Mouse (Mus musculus): ENCODE measurements at regions not wholly inside any gene's neighbourhood (a gene's known extent, or its start where the extent isn't known, plus 50 kb on each side); places are given as distances from the start of the nearest gene placed in this dataset.

DNA sequence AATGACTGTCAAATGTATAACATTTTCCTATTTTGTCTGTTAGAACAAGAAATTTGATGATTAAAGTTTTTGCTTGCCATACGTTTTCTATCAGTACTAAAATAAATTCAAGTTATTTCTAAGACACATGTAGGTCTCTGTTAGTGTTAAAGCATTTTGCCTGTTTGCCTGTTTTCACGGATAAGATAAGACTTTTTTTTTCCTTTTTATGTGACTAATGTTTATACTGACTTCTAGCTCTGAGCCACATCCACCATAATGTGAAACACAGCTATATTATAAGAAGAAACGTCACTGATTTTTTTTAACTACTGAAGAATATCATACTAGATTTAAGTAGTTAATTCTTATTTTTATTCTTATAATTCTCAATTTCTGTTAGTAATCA is 1012.6 kb downstream of the Cdh8 start:
- DNase-seq, result no peak

DNA sequence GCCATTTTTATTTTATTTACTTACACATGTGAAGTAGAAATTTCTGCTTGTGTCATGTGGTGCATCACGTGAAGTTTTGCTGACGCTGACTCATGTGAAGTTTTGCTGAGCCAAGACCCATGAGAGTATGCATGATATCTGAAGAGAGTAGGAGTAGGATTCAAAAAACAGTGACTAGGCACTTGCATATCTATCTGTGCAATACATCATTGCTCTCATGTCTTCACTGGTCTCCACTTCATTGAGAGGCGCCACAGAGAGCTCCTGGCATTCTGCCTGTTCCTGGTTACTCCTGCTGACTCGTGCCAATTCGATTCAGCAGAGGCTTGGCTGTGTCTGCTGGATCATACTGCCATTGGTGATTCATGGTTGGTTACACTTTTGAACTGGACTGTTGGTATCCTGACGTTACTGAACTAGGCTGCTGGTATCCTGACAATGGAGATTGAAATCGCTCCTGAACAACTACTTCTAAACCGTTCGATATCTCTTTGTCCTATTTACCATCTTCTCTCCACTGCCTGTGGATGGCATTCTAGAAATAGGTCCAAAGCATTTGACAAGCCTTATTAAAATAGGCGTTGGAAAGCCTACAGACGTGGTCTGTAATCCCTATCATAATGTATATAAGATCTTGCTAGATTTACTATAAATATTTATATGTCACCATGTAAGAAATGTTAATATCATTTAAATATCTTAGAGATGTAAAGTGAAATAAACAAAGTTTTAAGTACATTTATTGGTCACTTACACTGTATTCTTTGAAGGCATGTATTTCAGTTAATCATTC is 1013.2 kb downstream of the Cdh8 start:
- no peak for DNase-seq

DNA sequence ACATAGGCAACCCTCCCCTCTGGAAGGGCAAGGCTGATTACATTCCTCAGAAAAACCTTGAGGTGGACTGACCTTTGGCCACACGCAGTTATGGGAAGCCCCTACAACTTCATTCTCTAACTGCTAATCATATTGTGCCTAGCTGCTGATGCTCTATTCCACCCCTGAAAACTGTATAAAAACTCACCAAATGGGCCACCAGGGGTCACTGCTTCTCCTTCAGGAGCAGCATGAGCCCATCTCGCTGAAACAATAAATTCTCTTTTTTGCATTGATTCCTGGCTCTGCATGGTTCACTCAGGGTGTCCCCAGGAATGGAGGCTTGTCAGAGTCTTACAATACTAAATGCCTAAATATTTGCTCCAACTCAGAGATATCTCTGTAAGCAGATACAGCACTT is 1034.5 kb downstream of the Cdh8 start:
- no peak for DNase-seq

DNA sequence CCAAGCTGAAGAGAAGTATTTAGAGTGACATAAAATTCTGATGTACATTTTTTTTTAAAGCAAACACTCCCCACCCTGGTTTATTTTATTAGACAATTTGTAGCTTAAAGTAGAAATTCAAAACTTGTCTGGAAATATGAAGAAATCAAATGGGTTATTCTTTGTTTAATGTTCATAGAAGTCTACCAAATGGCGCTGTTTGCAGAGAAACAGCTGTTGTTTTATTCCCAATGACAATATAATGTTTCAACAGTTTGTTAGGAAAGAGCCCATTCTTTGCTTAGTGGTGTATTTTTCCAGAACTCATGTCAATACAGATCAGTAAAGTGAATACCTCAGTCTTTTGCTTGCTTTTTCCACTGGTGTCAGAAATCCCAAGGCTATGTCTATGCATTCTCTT is 1035.9 kb downstream of the Cdh8 start:
- peak; percentile 7 for DNase-seq

DNA sequence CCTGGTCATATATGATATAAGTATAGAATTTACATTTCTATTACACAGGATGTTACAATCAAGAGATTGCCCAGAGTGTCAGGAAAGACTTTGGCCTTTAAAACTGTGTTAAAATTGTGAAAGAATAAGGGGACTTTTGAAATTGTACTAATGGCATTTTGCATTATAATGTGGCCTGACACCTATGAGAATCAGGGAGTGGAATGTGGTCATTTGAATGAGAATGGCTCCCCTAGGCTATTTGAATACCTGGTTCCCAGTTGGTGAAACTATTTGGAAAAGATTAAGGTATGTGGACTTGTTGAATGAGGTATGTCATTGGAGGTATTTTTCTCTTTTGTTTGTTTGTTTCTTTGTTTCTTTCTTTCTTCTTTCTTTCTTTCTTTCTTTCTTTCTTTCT is 1038.5 kb downstream of the Cdh8 start:
- no peak for DNase-seq

DNA sequence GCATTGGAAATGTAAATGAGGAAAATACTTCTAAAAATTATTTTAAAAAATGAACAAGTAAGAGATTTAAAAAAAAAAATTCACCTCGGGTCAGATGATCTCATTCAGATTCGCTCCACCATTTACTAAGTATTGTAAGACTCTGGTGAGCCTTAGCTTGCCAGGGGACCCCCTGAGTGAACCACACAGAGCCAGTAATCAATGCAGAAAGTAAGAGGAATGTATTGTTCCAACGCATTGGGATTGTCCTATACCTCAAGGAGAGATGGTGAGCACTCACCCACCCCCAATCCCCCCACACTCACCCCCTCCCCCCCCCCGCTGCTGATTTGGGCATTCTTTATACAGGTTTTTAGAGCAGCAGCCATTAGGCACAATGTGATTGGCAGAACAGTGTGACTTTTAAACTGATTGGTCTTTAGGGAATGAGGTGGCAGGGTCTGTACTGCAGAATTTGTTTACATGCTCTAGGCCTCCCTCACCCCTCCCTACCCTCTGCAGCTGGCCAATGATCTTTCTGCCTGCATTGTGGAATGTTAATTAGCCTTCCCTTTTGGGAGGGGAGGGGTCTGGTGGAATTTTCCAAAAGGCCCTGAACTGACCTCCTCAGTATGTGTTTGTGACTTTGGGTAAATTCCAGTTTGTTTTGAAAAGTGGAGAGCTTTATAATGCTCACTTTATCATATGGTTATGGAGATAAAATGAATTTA is 1043.4 kb downstream of the Cdh8 start:
- no peak for DNase-seq

DNA sequence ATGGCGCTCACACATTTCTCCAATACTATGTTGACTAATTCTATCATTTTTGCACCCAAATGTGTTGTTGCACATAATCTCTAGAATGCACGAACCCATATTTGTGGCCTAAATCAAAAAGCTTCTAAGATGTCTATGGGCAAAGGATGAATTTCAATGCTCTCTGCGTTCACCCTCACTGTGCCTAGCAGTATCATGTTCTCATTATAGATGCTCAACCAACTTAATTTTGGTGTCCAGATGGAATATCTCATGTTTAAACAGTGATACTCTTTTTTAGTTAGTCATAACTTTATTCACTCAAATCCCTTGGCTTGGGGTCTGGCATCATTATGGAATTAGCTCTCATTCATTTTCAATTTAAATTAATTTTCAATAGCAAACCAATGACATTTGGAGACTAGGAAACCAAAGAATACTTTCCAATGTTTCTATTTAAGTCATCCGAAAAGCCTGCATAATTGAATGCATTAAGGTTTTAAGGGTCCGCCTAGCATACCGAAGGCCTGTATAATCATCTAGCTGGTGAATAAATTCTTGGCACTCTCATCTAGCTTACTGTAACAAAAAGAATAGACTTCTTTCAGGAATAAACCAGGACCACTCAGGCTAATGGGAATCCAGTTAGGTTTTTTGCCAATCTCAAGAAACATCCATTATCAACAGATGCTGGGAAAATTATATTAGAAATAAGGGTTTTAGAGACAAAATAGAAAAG is 1050.7 kb downstream of the Cdh8 start:
- no peak for DNase-seq

DNA sequence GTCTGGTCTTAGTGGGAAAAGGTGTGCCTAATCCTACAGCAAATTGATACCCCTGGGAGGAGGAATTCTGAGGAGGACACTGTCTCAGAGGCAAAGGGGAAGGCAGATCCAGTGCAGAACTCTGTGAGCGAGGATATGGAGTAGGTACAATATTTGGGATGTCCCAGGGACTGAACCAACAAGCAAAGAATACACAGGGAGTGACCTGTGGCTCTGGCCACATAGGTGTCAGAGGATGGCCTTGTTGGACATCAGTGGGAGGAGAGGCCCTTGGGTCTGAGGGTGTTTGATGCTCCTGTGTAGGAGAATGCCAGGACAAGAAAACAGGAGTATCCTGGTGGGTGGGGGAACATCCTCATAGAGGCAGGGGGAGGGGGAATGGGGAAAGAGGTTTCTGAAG is 1079.0 kb downstream of the Cdh8 start:
- no peak for DNase-seq

DNA sequence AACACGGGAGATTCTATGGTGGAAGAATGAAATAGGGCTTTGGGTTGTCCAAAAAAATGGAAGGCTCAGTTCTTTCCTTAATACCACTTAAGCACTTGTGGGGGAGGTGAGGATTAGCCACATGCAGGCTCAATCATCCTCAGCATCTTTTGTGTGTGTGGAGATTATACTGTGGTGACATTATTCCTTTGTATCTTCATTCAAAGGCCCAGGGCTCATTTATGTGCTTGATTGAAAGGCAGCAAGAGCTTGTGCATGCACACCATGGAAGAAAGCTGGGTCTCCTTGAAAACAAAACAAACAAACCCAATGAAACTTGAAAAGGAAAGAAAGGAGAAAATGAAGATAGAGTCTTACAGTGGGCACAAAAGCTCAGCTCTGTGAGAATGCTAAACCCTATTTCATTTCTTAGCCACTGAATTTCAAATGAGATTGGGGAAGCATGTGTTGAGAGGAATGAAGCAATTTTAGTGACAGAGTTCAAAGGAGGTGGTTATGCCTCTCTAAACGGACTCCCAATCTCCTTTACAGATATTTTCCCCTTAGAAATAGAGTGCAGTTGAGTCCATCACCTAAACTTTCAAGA is 1106.8 kb downstream of the Cdh8 start:
- DNase-seq, result no peak

DNA sequence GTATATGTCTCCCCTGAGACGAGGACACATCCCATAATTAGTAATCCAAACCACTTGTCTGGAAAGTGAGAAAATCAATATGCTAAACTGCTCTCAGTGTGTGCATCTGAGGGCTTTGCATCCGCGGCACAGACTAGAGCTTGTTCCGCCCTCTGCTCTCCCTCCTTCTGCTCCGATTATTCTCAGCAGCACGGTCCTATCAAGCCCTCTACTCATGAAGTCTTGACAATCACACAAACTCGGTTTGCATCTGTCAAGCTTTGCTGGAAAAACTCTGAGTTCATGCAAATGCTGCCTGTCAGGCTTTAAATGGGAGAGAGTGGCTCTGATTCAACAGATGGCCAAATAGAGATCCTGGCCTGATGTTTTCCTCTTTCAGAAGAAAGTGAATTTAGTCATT is 1121.3 kb downstream of the Cdh8 start:
- DNase-seq, result no peak

DNA sequence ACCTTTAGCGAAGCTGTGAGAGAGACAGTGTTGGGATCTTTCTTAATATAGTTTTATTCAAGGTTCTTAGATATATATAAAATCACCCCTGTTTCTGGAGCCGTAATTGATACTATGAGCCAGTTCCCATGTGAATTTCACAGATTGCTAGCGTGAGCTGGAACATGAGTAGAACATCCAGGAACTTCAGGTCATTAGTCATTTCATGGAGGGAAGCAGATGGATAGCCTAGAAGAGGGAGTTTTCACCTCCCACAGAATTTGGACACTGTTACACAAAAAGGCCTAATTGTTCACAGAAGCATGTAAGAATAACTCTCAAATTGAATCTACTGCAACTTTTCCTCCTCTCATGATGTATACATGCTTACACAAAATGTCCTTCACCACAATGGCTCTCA is 1156.0 kb downstream of the Cdh8 start:
- no peak for DNase-seq

DNA sequence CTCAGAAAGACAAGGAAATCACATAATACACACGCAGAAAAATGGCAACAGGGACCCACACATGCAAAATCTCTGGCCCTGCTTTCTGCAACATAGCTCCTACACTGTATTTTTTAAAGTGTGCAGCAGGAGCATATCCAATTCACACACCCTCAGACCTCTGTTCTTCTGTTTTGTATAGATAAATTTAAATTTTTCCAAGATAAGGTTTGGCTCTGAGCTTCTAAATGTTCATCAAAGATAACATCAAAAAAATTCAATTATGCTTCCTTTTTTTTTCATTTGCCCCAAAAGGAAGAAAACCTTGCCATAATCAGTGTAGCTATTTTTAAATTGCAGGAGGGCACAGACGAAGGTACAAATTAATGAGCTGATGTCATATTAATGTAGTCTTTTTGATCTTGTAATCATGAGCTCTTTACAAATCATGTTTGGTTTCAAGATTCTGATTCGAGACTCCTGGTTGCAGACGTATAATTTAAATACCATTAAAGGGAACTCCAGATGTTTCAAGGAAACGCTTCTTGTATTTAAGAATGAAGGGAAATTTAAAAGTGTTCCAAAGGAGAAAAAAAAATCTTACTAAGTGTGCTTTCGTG is 1172.8 kb downstream of the Cdh8 start:
- DNase-seq, result no peak

DNA sequence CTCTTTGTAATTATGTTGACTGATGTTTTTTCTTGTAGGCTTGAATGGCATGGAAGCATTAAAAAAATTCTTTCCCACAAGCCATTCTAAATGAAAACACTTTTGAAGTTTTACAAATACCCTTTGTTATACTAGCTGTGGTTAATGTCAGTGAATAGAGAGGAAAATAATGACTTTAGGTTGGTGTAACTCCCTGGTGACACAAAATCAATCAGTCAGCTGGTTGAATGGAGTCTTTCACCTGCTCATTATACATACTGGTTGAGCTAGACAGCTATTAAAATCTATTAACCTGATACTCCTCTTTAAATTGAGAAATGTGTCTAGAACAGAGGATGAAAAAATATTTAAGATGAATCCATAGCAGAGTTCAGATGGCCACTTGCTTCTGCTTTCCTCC is 1202.3 kb downstream of the Cdh8 start:
- no peak for DNase-seq

Measured in lung, postnatal 10 days (tissue).